Mouse (Mus musculus): Measurements from ENCODE around the gene Olfr1325. TPM values are rescaled to one million over a fixed set of nuclear protein-coding genes. Genes with fewer than 3 reads are reported as not detected.

Gene Olfr1325
- not detected in 2 replicates for polyA plus RNA-seq (2015; fragmentation: Nextera tagmentation; extraction: Ambion mirVana)

DNA sequence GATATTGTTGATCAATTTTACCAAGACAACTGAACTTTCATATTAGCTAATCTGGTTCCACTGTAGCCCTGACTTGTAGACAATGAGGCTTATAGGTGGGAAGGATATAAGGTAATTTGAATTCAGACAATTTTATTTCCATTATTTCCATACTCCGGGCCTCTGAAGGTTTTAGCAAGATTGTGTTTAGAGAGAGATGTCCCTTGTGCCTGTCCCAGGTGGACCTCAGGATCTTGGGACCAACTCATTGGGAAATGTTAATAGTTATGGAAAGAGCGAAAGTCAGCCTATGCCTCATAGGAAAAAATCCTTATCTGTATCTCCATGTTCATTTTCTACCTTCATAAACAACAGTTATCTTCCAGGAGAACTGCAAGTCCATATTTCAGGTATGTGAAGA lies at the start of gene Olfr1325:
Gene Olfr1325 (plus strand): TSS at position 301 of the 400 bp plus-strand sequence.

DNA sequence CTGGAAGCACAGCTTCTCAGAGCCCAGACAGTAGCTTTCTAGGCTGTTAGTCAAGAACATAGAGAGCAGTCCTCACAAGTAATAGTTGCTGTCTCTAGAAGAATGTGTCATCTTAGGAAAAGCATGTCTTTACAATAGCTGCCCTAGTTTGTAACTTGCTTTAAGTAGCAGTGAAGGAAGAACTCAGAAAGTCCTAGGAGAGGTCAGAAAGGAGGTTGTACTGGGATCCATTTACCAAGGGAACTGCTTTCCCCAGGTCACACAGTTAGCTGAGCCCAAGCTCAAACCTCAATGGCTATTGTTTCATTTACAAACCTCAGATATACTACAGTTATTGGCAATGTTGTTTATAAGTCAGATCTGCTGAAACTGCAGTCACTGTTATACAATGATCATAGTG lies 17.7 kb upstream of the Olfr1325 start, which contains the start of gene Olfr1326-ps1:
Gene Olfr1326-ps1 (minus strand): TSS at position 101 of the 400 bp plus-strand sequence.

DNA sequence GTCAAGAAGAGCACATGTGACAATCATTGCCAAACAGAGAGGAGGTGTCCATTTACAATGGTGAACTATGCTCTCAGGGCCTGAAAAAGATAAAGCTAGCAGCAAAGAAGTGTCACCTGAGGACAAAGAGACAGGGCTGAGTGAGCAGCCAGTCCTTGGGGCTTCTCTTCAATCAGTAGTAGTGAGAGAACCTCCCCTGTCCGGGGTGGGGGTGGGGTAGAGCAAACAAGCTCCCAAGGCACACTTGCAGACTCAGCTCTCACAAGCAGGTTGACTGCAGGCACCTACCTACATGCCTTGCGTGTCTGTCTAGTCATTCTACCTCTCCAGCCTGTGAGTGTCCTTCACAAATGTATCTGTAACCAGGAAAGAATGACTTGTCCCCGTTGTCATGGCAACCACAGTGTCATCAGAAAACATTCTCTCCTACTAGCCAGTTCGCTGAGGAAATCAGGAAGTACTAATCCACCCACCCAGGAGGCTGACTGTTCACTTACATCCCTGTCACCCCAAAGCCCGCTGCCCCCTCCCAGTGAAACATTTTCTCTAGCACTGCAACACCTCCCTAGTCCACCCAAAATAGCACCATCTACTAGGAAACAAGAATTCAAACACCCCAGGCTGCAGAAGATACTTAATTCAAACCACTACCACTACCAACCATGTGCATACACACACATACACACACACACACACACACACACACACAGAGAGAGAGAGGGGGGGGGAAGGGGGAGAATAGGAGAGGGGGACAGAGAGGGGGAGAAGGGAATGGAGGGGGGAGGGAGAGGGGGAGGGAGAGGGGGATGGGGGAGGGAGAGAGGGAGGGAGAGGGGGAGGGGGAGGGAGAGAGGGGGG lies 53.2 kb downstream of the Olfr1325 start, which contains the start of gene Gm5640:
Gene Gm5640 (minus strand): TSS at position 170 of the 858 bp plus-strand sequence.

Other genes with a start within 250 kb of the Olfr1325 start
- 63.8 and 71.3 TPM in 2 replicates for gene Lage3, start 239.1 kb upstream of the Olfr1325 start, polyA plus RNA-seq (2015; fragmentation: Nextera tagmentation; extraction: Ambion mirVana)
- 53.7 and 55.0 TPM in 2 replicates for gene Ubl4a, start 219.5 kb upstream of the Olfr1325 start, polyA plus RNA-seq (2015; fragmentation: Nextera tagmentation; extraction: Ambion mirVana)
- 8.3 and 8.4 TPM in 2 replicates for gene Slc10a3, start 219.3 kb upstream of the Olfr1325 start, polyA plus RNA-seq (2015; fragmentation: Nextera tagmentation; extraction: Ambion mirVana)
- 23.3 and 28.6 TPM in 2 replicates for gene Fam3a, start 199.4 kb upstream of the Olfr1325 start, polyA plus RNA-seq (2015; fragmentation: Nextera tagmentation; extraction: Ambion mirVana)
- gene Ikbkg, start 199.4 kb upstream of the Olfr1325 start, polyA plus RNA-seq (2015; fragmentation: Nextera tagmentation; extraction: Ambion mirVana), result 14.9 and 15.4 TPM in 2 replicates
- 8.1 and 17.5 TPM in 2 replicates for gene G6pdx, start 163.5 kb upstream of the Olfr1325 start, polyA plus RNA-seq (2015; fragmentation: Nextera tagmentation; extraction: Ambion mirVana)
- 0.33 TPM in 1 of 2 replicates, not detected in the other for gene Gm6880, start 111.3 kb upstream of the Olfr1325 start, polyA plus RNA-seq (2015; fragmentation: Nextera tagmentation; extraction: Ambion mirVana)
- not detected in 2 replicates for gene Olfr1326-ps1, start 17.8 kb upstream of the Olfr1325 start, polyA plus RNA-seq (2015; fragmentation: Nextera tagmentation; extraction: Ambion mirVana)
- gene Gm5640, start 53.0 kb downstream of the Olfr1325 start, polyA plus RNA-seq (2015; fragmentation: Nextera tagmentation; extraction: Ambion mirVana), result not detected in 2 replicates
- 0.34 and 0.45 TPM in 2 replicates for gene Gm6890, start 148.2 kb downstream of the Olfr1325 start, polyA plus RNA-seq (2015; fragmentation: Nextera tagmentation; extraction: Ambion mirVana)
- not detected in 2 replicates for gene Gm5936, start 244.5 kb downstream of the Olfr1325 start, polyA plus RNA-seq (2015; fragmentation: Nextera tagmentation; extraction: Ambion mirVana)